Mouse (Mus musculus): Measurements from ENCODE around the gene Itgav.

- TF ChIP-seq CTCF (IDR thresholded peaks at IDR 0.05; ENCODE audit: insufficient read depth, low read depth, low read length) (no peak), POLR2A (IDR thresholded peaks at IDR 0.05; ENCODE audit: insufficient read depth, low read depth, low read length) (no peak)
Observed at GRCm38 (mm10) chr2:83740601-83741031, 16.4 kb downstream of the Itgav start.

All from olfactory bulb, adult 2 months (tissue).